Mouse (Mus musculus) ES-Bruce4 (cell line): ENCODE measurements at regions not wholly inside any gene's neighbourhood (a gene's known extent, or its start where the extent isn't known, plus 50 kb on each side); places are given as distances from the start of the nearest gene placed in this dataset.

ENCODE experiments used
- H3K27ac ChIP-seq: 2 replicates; pipeline ENCODE4 v1.5.1; 2012; ENCODE audit warnings: low read length, inconsistent platforms; ENCODE audit not compliant: insufficient read depth
- H3K27me3 ChIP-seq: 2 replicates; pipeline ENCODE4 v1.6.1; 2012; ENCODE audit warnings: mild to moderate bottlenecking, low read length, inconsistent platforms; ENCODE audit not compliant: control insufficient read depth, poor library complexity, insufficient read depth, severe bottlenecking
- H3K36me3 ChIP-seq: 2 replicates; pipeline ENCODE4 v1.6.1; 2012; ENCODE audit warnings: inconsistent platforms, mild to moderate bottlenecking, low read length, moderate library complexity; ENCODE audit not compliant: control insufficient read depth, poor library complexity, insufficient read depth, severe bottlenecking
- H3K4me1 ChIP-seq: one replicate; pipeline ENCODE4 v1.8.1; 2011; ENCODE audit warnings: low read length; ENCODE audit not compliant: control insufficient read depth, insufficient read depth
- H3K4me3 ChIP-seq: 2 replicates; pipeline ENCODE4 v1.5.1; 2011; ENCODE audit warnings: low read depth, mild to moderate bottlenecking, low read length
- H3K9ac ChIP-seq: 2 replicates; pipeline ENCODE4 v1.6.1; 2012; ENCODE audit warnings: low read depth, mild to moderate bottlenecking, inconsistent platforms; ENCODE audit not compliant: poor library complexity, severe bottlenecking
- H3K9me3 ChIP-seq: replicated peaks from 2 replicates; pipeline ENCODE4 v1.6.1; 2012; ENCODE audit warnings: mild to moderate bottlenecking, low read length, inconsistent platforms; ENCODE audit not compliant: control insufficient read depth, poor library complexity, insufficient read depth, severe bottlenecking
- CTCF ChIP-seq: IDR thresholded peaks from one replicate; pipeline ENCODE4 v1.8.1; 2011; ENCODE audit warnings: low read depth, low read length
- EP300 ChIP-seq: IDR thresholded peaks from 2 replicates; pipeline ENCODE4 v1.6.1; 2011; ENCODE audit warnings: low read depth, low read length; ENCODE audit not compliant: insufficient read depth
- POLR2A ChIP-seq: IDR thresholded peaks from one replicate; pipeline ENCODE4 v1.8.1; 2011; ENCODE audit warnings: low read length; ENCODE audit not compliant: insufficient read depth

DNA sequence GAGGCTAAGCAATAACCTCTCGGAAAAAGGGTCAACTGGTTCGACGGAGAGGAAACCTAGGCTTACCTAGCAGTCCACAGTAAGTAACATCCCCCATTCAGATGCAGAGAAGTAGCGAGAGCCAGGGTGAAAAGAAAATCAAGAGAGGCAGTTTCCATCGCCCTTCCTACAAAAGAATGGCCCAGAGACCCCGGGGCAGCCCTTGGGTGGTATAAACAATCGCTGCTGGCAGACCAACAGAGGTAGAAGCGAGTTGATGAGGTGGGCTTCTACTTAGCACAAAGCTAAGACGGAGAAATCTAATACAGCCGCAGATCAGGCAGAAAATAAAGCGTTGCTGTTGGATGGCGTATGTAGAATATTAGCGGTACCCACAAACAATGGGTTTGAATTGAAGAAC lies 57.8 kb upstream of the Arl15 start:
- H3K9me3 ChIP-seq, result peaks cover 5% of the 10 kb centered on the region; the same call in 1 of the 2 replicates
- H3K27ac ChIP-seq, result peak overlapping the region; percentile 78
- TF ChIP-seq CTCF (no peak), EP300 (peak; percentile 84; the same call in 1 of the 2 replicates), POLR2A (no peak)
- H3K36me3 ChIP-seq, result no peaks in the 10 kb centered on the region
- peak overlapping the region; percentile 3; the same call in 1 of the 2 replicates for H3K4me3 ChIP-seq
- H3K9ac ChIP-seq, result peak overlapping the region; percentile 9
- H3K27me3 ChIP-seq, result no peaks in the 10 kb centered on the region
- H3K4me1 ChIP-seq, result peaks cover 4% of the 10 kb centered on the region

DNA sequence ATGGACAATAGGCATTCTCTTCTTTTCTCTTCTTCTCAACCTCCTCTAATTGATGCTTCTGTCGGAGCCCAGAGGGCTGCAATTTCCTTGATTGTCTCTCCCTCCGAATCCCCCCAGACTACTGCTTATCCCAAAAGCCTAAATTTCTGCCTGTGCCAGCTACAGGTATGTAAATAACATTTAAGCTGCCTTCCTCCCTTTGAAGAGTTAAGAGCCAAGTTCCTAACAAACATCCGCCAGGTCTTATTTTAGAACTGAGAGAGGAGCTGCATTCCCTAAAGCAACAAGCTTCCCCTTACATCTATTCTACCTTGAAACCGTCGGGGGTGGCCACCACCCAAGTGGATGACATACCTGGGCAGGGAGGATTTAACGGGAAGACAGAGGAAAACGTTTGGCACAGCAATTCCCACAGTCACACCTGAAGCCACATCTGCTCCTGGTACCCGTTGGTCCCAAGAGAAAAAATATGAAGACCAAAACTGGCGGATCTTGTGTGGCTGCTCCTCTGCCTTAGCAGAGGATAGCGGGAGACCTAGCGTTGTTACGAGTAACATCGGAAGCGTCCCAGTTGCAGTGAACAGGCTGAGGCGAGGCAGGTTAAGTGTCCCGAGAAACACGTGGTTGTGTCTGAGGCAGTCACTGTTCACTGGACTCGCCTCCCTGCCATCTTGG lies 58.6 kb upstream of the Arl15 start:
- Histone ChIP-seq H3K9ac (peak overlapping the region; percentile 9), H3K27ac (peak overlapping the region; percentile 78), H3K27me3 (no peaks in the 10 kb centered on the region), H3K36me3 (no peaks in the 10 kb centered on the region), H3K4me3 (peak overlapping the region; percentile 6; the same call in 1 of the 2 replicates), H3K4me1 (peaks cover 4% of the 10 kb centered on the region), H3K9me3 (peaks cover 5% of the 10 kb centered on the region; the same call in 1 of the 2 replicates)
- TF ChIP-seq POLR2A (no peak), CTCF (no peak), EP300 (0 out of 2 replicates have a peak, but pooled peaks have one; percentile 5)

DNA sequence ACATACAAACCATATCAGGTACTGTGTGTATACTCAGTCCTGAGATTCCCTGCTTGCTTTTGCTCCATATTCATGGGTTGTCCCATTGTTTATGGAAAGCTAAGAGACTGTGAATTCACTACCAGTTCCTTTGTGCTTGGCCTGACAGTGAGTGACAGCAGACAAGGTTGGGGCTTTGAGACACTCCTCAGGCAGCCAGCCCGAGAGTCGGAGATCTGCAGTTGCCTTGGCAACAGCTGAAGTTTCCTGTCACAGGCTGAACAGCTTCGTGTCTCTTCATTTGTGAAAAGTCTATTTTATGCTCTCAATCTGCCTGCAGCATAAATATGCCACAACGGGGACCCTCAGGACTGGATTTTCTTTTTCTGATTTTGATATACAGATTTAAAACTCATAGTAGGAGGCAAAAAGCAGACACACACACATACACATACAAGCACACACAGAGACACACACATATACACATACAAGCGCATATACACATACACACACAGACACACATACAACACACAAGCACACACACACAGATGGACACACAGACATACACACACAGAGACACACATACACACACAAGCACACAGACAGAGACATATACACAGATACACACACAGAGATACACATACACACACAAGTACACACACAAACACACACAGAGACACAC lies 60.0 kb upstream of the Arl15 start:
- no peak for TF ChIP-seq CTCF
- no peak for TF ChIP-seq EP300
- no peaks in the 10 kb centered on the region for H3K36me3 ChIP-seq
- H3K27me3 ChIP-seq, result no peaks in the 10 kb centered on the region
- H3K9ac ChIP-seq, result no peak overlapping the region
- H3K9me3 ChIP-seq, result peaks cover 5% of the 10 kb centered on the region; the same call in 1 of the 2 replicates
- peak overlapping the region; percentile 63; the same call in 1 of the 2 replicates for H3K27ac ChIP-seq
- H3K4me1 ChIP-seq, result peaks cover 4% of the 10 kb centered on the region
- no peak overlapping the region for H3K4me3 ChIP-seq

DNA sequence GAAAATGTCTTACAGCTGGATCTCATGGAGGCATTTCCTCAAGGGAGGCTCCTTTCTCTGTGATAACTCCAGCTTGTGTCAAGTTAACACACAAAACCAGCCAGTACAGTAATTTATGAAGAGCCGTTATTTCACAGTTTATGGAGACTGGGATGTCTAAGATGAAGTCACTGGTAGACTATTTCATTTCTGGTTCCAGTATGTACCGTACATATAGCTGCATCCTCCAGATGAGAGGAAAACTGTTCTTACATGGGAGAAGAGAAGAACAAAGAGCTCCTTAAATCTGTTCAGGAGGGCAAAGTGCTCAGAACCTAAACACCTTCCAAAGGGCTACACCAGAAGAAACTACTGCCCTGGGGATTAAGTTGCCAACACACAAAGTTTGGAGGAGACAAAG lies 60.6 kb upstream of the Arl15 start:
- Histone ChIP-seq H3K27ac (0 out of 2 replicates have a peak overlapping the region, but pooled peaks have one; percentile 41), H3K36me3 (no peaks in the 10 kb centered on the region), H3K27me3 (no peaks in the 10 kb centered on the region), H3K9me3 (peaks cover 5% of the 10 kb centered on the region; the same call in 1 of the 2 replicates), H3K4me1 (peaks cover 4% of the 10 kb centered on the region), H3K4me3 (no peak overlapping the region), H3K9ac (no peak overlapping the region)
- TF ChIP-seq EP300 (no peak), CTCF (no peak), POLR2A (no peak)

DNA sequence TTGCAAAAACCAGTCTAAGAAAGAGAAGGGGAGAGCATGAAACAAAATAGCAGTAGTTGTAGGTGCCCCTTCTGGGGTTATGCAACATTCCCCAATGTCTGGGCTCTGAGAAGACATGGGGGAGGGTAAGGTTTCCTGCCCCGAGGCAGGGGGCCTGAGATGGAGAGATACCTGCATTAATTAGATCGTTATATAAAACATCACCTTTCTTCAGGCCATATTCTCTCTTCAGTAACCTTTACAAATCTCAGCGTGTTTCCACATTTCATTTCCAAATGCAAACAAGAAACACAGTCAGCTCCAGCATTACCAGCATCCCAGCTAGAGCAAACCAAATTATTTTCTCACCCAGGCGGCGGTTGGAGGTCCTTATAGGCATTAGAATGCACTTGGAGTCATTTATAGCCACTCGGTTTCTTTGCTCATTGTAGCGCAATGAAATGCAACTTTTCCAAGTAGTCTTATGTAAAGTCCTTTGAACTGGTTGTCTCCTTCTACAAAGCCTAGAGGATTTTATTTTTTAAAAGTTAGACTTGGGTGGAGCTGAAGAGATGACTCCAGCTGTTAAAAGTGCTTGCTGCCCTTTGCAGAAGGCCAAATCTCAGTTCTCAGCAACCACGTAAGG lies 63.4 kb upstream of the Arl15 start:
- peak overlapping the region; percentile 84 for H3K27ac ChIP-seq

More for the DNA sequence above, 63.4 kb upstream of the Arl15 start:
- Histone ChIP-seq H3K4me3 (no peak overlapping the region), H3K36me3 (no peaks in the 10 kb centered on the region), H3K4me1 (peaks cover 2% of the 10 kb centered on the region), H3K27me3 (no peaks in the 10 kb centered on the region), H3K9me3 (no peaks in the 10 kb centered on the region), H3K9ac (no peak overlapping the region)
- TF ChIP-seq CTCF, result no peak
- TF ChIP-seq POLR2A, result no peak
- peak; percentile 84 for TF ChIP-seq EP300
